Mouse (Mus musculus) monocyte, adult 2 months (primary cell): ENCODE data around the gene Tmem254a.
"Not testable (repeated sequence)": the region's sequence is repeated elsewhere in the genome, so short reads cannot be mapped to it uniquely, and the experiment has no call there.

Experiments used
- DNase-seq, 2 experiments: peaks; one replicate each; pipeline ENCODE4 v3.0.0; 2022; ENCODE audit warnings: low spot score in 2 of 2, low read depth in 1 of 2

Tmem254a gene

DNA sequence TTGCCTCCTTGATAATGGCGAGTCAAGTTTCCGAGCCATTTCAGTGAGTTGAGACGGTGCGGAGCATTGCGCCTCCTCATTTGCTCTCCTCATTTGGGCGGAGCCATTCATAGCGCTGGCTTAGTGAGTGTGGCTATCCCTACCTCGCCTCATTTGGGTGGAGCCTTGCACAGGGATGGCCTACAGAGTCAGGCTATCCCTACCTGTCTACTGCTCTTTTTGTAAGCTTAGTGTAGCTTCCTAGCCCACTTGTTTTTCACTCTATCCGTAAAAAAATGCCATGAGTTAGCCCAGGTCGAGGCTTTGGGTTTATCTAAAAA, at the start of gene Tmem254a:
Gene Tmem254a, minus strand, starts transcription at position 111 of the 320 bp plus-strand sequence.
- DNase-seq, result not testable (repeated sequence)

DNA sequence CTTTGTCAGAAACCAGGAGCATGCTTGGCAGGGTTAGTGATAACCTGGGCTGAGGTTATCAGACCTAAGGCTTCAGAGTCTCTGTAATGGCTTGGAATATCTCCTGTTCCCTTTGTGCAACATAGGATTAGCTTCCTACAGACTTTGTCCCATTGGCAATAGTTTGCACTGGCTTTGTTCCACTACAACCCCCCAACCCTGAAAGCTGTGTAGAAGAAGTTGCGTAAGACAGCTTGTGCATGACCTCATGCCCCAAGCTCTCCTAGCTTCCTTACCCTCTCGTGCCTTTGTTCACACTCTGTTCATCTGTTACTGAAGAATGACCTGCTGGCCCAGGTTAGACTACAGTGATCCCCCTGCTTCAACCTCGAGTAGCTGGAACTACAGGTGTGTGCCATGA, 30.4 kb upstream of the Tmem254a start:
- DNase-seq, result not testable (repeated sequence)

DNA sequence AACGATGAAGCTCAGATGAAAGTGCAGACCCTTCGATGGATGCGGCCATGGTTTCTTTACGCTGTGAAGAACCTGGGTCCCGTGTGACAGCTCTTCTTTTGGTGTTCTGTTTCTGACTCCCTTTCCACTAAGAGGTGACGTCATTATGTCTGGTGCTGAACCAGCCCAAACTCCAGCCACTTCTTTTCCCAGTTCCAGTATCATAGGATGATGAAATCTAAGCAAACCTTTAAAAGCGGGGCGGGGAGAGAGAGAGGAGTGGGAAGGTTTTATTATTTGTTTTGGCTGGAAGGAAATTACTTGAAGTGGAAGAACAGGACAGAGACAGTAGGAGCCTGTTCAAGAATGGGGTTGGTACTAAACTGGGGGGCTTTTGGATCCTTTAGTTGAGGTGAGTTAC, 10.5 kb upstream of the Tmem254a start, which contains the start of gene Cphx1:
Gene Cphx1, plus strand, starts transcription at position 301 of the 400 bp plus-strand sequence.
- DNase-seq, result not testable (repeated sequence)

DNA sequence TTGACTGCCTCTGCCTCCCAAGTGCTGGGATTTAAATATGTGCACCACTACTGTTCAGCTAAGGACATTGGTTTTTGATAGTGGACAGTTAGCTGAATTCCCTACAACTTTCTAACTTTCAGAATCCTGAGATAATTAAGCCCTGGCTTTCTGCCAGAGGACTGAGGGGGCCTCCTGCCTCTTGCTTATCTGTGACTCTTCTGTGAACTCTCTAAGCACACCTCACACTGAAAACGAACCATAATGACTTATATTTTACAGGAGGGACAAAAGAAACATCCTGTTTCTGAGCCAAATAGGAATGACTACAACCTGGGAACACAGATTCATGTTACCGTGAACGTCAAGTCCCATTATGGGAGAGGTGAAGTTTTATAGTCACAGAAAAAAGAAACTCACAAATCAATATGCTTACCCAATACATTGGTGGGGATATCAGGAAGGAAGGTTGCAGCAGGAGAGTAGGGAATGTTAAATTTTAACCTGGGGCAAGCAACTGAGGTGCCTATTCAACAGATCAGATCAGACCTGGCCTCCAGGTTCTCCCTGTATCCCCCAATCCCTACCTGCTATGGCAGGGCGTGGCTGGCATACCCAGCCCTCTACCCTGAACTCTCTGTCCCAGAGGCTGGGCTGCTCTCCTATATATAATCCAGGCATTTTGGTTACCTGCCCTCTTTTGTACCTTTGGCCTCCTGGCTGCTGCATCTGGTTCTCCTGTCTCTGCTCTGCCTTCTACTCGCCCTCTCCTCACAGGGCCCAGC, 9.6 kb upstream of the Tmem254a start:
- not testable (repeated sequence) for DNase-seq

DNA sequence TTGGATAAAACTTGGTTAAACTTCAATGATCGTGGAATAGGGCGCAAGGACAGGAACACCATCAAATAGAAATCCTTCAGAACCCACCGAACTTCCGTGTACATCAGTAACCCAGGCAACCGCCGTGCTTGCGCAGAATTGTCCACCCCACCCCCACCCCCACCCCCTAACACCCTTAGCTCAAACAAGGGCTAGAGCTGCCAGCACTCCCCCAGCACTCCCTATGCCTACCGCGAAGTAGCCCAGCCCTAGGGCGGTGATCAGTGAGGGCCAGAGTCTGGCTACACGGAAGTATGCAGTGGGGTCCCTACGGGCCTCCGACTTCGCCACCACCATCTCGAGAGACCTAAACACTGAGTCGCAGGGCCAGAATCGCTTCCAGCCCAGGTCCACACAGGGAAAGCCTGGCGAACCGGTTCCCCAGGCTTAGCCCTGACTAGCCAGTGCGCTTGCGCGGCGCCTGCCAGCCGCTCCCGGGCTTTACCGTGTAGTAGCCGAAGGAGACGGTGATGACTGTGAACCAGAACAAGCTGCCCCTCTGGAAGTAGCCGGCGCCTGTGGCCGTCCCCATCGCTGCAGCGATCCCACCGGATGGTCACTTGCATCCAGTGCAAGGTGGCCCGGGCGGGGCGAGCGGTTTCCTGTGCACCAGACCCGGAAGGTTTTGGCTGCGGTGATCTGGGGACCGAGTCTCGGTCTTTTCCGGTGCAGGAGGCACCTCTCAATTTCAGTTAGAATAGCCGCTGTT, 484 bp downstream of the Tmem254a start:
- not testable (repeated sequence) for DNase-seq

DNA sequence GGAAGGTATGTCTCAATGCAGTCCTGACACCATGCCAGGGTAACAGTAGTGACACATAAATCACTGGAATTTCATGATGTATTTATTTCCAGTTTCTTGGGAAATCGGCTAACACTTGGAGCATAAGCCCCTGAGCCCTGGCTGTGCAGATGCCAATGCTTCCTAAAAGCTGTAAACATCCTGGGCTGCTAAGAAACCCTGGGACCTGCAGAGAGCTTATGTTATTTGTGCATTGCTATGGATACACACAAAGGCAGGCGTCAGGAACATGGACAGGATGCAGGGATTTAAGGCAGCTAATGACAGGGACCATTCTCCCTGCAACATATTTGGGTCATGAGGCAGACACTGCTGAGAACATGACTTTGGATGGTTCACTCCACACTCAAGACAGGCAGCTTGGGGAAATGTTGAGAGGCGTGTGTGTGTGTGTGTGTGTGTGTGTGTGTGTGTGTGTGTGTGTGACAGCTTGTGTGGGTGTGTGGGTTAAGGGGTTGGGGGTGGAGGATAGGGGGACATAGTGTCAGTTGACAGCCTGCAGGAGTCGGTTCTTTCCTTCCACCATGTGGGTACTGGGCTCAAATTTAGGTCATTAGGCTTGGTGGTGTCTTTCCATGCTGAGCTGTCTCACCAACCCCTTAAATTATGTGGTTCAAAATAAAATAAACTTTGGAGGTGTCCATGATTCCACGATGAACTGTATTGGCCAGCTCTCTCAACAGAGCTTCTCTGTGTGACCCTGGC, 8.9 kb downstream of the Tmem254a start:
- DNase-seq, result not testable (repeated sequence)

DNA sequence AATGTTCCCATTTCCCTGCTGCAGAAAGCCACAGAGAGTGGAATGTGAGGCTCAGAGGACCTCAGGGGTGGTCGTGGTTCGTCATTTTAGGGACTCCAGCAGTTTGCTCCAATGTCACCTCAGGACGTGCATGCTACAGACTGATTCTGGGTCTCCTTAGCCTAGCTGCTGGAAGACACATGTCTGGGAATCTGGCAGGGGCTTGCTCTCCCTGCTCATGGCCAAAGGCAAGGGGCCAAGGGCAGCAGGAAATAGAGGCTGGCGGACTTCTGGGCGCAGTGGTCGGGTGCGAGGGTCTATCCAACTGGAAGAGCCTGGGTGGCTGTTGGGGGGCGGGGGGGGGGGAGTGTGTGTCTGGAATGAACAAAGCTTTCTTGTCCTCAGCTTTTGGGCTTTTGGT, 18.5 kb downstream of the Tmem254a start:
- not testable (repeated sequence) for DNase-seq

DNA sequence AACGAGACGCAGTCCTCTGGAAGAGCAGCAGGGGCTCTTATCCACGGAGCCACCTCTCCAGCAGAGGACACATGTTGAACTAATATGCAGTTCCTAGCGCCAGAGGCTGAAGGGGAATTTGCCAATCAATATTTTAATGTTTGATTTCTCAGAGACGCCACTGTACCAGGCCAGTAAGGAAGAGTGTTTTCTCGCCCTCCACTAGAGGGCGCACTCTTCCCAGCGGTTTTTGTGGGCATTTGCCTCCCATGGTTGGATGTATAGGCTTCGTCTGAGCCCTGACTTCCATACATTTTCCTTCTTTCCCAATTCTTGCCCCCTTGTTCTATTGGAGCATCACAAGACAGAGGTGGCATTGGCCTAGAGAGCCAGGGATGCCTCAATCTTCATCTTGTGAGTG, 20.2 kb downstream of the Tmem254a start:
- DNase-seq, result not testable (repeated sequence)

DNA sequence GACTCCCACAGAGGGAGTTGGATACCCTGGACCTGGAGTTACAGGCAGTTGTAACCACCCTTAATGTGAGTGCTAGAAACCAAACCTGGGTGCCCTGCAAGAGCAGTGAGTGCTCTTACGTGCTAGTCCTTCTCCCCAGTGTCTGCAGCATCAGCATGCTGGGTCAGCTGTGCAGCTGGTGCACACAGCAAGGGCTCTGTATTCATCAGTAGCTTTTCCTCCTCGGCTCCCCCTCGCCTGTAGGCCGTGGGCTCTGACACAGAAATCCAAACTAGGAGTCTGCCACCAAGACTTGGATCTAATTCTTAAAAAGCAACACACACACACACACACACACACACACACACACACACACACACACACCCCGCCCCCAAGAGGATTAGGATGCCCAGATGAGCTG, 22.2 kb downstream of the Tmem254a start:
- not testable (repeated sequence) for DNase-seq

DNA sequence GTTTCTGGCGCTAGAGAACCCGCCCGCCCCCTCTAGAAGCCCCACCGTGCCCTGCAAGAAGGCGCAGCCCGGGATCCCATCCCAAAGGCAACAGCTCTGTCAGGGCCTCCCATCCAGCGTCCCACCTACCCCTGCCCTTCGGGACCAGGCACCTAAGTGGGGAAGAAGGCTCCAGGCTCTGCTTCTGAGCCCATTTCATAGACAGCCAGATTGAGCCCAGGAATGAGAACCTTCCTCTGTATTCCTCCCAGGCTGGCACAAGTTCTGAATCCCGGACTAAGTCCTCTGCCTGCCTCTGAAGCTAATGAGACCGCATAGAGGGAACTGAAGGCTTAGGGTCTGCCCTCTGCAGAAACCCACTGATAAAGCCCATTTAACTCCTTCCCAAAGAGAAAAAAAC, 24.5 kb downstream of the Tmem254a start, which contains the start of gene Plac9a:
Gene Plac9a, minus strand, starts transcription at position 101 of the 400 bp plus-strand sequence.
- not testable (repeated sequence) for DNase-seq

DNA sequence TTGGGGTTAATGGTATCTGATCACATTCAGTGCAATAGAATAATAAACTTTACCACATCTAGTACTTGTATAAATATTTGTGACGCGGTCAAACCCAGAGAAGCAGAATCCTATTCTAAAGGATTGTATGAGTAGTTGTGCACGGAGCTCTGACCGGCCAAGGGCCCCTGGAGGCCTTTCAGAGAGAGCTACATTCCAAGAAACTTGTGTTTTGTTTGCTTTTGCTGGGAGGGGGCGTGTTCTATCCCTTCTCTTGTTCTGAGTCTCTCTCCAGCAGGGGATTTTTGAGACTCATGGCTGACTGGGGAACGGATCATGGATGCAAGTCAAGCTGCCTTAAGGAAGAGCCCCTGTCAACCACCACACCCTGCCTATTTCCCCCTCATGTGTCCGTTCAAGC, 31.8 kb downstream of the Tmem254a start:
- not testable (repeated sequence) for DNase-seq

DNA sequence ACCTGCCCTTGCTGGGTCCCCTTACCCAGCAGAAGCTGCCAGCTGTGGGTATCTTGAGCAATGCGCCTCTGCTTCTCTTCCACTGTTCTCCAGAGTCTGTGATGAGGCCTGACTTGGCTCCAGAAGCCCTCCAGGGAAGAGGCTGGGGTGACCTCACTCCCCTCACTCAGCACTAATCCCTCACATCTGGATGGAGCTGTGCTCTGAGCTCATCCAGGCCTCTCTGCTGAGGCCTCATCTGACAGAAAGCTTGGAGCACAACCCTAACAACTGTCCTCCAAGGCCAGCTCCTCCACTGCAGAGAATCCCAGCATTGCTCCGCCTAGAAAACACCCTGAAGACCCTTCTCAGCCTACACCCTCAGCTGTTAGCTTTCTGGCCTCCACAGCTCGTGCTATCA, 32.9 kb downstream of the Tmem254a start:
- not testable (repeated sequence) for DNase-seq

DNA sequence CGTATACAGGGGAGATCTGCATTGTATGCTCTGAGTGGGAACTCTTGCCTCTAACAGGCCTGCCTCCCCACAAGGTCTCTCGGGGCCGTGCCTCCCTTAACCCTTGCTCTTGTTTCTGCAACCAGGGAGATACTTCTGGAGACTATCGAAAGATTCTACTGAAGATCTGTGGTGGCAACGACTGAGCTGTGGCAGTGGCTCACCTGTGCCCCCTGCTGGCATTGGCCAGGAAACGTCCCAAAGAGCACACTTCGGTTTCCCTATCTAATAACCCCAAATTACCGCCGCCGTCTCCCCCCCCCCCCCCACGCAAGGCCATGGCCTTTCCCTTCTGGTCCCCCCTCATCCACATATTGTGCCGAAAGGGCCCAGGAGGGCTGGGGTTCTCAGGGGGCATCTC, 41.6 kb downstream of the Tmem254a start:
- not testable (repeated sequence) for DNase-seq

DNA sequence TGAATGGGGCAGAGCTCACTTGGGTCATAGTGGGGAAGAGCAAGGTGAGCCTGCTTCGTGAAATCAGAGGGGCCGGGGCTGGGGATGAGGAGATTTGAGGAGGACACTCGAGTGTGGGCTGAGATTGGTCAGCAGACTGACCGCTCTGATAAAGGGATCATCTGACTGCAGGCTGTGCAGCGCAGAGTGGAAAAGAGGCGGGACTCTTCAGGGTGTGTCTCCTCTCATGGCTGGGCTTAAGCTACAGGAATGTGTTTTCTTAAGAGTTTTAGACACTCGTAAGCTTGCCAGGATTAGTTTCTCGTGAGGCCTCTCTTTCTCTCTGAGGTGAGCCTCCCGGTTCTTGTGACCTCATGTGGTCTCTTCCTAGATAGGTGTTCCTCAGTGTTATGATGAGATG, 45.7 kb downstream of the Tmem254a start:
- not testable (repeated sequence) for DNase-seq

DNA sequence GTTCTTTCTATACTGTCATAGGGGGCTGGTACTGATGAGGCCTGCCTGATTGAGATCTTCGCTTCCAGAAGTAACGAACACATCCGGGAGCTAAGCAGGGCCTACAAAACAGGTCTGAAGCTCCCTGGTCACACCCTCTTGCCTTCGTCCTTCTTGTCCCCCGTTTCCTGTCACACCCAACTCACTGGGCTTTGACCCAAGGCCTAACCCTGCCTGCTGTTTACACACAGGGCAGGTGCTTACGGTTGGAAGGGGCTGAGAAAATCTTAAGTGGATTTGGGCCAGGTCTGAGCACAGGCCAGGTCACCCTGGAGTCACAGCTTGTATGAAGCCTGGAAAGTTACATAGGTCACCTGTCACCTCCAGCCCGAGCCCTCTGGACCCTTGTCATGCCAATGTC, 50.8 kb downstream of the Tmem254a start:
- DNase-seq, result not testable (repeated sequence)
